Mouse (Mus musculus) stomach, embryonic 16.5 days (tissue): ENCODE measurements at regions not wholly inside any gene's neighbourhood (a gene's known extent, or its start where the extent isn't known, plus 50 kb on each side); places are given as distances from the start of the nearest gene placed in this dataset.
A peak's percentile ranks its signal among the peaks of the same experiment; 100 is the strongest.

Experiments
- ATAC-seq: fragments of 200-750 bp; cut with Nextera tagmentation; 2 replicates; pipeline ENCODE4 v1.8.0; 2017; ENCODE audit warnings: moderate number of reproducible peaks, moderate TSS enrichment; ENCODE audit not compliant: insufficient read depth, low FRiP score
- H3K27ac ChIP-seq: fragments of 300-500 bp; sonication (generic); 2 replicates; pipeline ENCODE4 v1.5.1; 2014; ENCODE audit warnings: low read length
- H3K27me3 ChIP-seq: fragments of 300-500 bp; sonication (generic); 2 replicates; pipeline ENCODE4 v1.6.1; 2014; ENCODE audit warnings: low read length, control low read depth, mixed read lengths; ENCODE audit not compliant: control insufficient read depth, insufficient read depth
- H3K36me3 ChIP-seq: fragments of 300-500 bp; sonication (generic); 2 replicates; pipeline ENCODE4 v1.6.1; 2014; ENCODE audit warnings: low read length; ENCODE audit not compliant: control insufficient read depth, insufficient read depth
- H3K4me1 ChIP-seq: fragments of 300-500 bp; sonication (generic); 2 replicates; pipeline ENCODE4 v1.6.1; 2014; ENCODE audit warnings: low read length, control low read depth, mixed read lengths; ENCODE audit not compliant: control insufficient read depth, insufficient read depth
- H3K4me2 ChIP-seq: fragments of 300-500 bp; sonication (generic); 2 replicates; pipeline ENCODE4 v1.6.1; 2014; ENCODE audit warnings: low read depth, low read length, mixed read lengths
- H3K4me3 ChIP-seq: fragments of 300-500 bp; sonication (generic); replicated peaks from 2 replicates; pipeline ENCODE4 v1.5.1; 2014; ENCODE audit warnings: mild to moderate bottlenecking, low read length
- H3K9ac ChIP-seq: fragments of 300-500 bp; sonication (generic); 2 replicates; pipeline ENCODE4 v1.6.1; 2014; ENCODE audit warnings: low read length
- H3K9me3 ChIP-seq: fragments of 300-500 bp; sonication (generic); replicated peaks from 2 replicates; pipeline ENCODE4 v1.6.1; 2016; ENCODE audit warnings: low read length, control low read depth; ENCODE audit not compliant: control insufficient read depth
- WGBS: fragments of 180-500 bp; shearing (Covaris S2); extraction: QIAGEN DNeasy Blood & Tissue Kit; methylation state at CpG from one replicate; pipeline ENCODE4 v1.1.7; 2014; 5-methylcytosine and 5-hydroxymethylcytosine counted together

DNA sequence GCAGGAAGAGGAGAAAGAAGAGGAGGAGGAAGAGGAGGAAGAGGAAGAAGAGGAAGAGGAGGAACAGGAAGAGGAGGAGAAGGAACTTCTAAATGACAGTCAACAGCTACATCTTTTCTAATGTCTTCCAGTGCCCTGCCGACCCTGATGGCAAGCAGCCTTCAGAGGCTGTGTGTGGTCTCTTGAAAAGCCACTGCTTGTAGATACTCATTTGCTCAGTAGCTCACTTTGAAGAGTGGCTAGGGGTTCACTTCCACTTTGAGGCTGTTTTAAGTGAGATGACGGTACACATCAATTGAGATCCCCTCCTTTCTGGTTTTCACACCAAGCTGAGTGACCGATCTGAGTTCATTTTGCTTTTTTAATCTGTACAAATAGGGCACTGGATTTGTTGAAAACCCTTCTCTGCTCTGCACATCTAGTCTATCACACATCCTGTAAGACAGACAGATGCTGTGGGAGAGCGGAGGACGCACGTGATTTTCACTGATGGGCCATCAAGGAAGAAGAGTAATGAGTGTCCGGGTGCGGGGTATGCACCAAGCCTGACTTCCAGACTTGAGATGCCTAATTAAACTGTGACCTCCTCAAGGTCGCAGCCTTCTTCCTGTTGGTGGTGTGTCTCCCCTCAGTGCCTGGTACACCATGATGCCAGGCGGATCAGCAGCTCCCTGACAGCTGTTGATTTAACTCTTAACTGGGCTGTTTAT, 239.0 kb downstream of the Mtx2 start:
- no peak overlapping the region for H3K4me2 ChIP-seq
- WGBS, result 37% methylated on average over 10 of the region's 10 CpGs

DNA sequence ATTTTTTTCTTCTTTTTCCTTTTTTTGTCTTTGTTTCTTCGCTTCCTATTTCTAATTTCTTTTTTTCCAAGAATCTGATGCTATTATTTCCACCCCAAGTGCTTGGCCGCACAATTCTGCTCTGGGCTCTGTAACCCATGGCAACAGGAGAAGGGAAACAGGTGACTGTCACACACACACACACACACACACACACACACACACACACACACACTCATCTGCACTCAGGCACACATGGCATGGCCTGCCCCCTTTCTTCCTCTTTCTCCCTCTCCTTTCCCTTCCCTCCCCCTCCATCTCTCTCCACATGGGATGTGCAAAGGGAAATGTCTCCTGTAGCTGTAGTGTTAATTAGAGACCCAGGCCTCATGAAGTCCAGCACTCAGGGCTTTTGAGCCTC, 239.7 kb downstream of the Mtx2 start:
- H3K36me3 ChIP-seq, result no peaks in the 10 kb centered on the region
- H3K4me3 ChIP-seq, result no peak overlapping the region
- WGBS, result 48% methylated on average over 2 of the region's 2 CpGs
- H3K27ac ChIP-seq, result no peak overlapping the region
- ATAC-seq, result no peak
- no peak overlapping the region for H3K4me2 ChIP-seq
- no peaks in the 10 kb centered on the region for H3K9me3 ChIP-seq
- H3K4me1 ChIP-seq, result 0 out of 2 replicates have a peak, but pooled peaks cover 3% of the 10 kb centered on the region
- no peak overlapping the region for H3K9ac ChIP-seq
- no peaks in the 10 kb centered on the region for H3K27me3 ChIP-seq

More for the DNA sequence above, 239.0 kb downstream of the Mtx2 start:
- H3K36me3 ChIP-seq, result no peaks in the 10 kb centered on the region
- no peak overlapping the region for H3K27ac ChIP-seq
- H3K9ac ChIP-seq, result no peak overlapping the region
- H3K9me3 ChIP-seq, result no peaks in the 10 kb centered on the region
- H3K4me3 ChIP-seq, result no peak overlapping the region
- no peaks in the 10 kb centered on the region; the same call in 1 of the 2 replicates for H3K27me3 ChIP-seq
- ATAC-seq, result no peak
- 0 out of 2 replicates have a peak, but pooled peaks cover 3% of the 10 kb centered on the region for H3K4me1 ChIP-seq

DNA sequence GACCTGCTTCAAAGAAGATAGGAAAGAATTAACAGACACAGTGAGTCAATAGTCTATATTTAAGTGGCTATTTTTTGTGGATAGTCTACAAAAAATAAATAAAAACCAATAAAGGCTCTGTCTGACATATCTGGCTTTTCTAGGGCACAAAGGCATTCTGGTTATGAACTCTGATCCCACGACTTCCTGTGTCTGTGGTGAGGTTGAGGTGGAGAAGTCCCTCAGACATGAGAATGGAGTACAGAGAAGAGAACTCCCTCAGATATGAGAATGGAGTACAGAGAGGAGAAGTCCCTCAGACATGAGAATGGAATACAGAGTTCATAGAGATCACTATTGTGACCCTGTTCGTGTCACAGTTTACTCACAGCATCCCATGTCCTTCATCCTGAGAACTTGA, 243.7 kb downstream of the Mtx2 start:
- Histone ChIP-seq H3K4me3 (no peak overlapping the region), H3K9me3 (no peaks in the 10 kb centered on the region), H3K9ac (no peak overlapping the region), H3K4me2 (no peak overlapping the region), H3K27me3 (no peaks in the 10 kb centered on the region), H3K36me3 (no peaks in the 10 kb centered on the region), H3K27ac (no peak overlapping the region), H3K4me1 (no peaks in the 10 kb centered on the region)
- 77% methylated on average over 2 of the region's 2 CpGs for WGBS
- no peak for ATAC-seq

DNA sequence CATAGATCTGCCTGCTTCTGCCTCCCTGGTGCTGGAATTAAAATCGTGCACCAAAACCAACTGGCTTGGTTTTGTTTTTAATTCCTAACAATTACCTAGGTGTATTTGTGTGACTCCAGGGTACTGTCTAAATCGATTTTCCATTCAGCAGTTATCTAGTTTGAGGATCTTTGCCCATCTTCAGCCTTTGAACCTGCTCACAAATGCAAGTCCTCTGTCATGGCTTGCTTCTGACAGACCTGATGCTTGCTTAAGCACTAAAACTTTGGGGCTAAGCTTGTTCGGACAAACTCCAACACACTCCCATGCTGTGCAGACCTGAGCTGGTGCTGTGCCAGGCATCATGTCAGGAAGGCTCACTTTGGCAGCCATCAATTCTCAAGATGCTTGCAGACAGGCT, 246.4 kb downstream of the Mtx2 start:
- Histone ChIP-seq H3K4me2 (no peak overlapping the region), H3K4me3 (no peak overlapping the region), H3K36me3 (no peaks in the 10 kb centered on the region), H3K27ac (no peak overlapping the region), H3K9ac (no peak overlapping the region), H3K4me1 (no peaks in the 10 kb centered on the region), H3K9me3 (no peaks in the 10 kb centered on the region), H3K27me3 (no peaks in the 10 kb centered on the region)
- ATAC-seq, result no peak
- 75% methylated on average over 3 of the region's 3 CpGs for WGBS

DNA sequence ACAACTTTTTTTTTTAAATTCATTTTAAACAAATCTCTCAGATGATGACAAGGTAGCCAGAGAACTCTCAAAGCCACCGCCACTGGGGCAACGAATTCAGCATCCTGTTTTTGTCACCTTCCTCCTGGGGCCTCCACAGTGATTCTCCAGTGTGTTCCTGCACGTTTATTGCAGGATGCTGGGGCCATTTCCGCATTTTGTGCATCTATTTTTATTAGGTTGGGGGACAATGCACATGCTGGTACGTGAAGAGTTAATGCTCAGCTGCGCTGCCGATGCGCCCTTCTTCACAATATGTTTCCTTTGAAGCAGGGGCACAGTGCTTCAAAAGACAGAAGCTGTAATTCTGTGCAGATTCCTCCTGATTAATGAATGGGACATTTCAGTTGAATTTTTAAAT, 246.9 kb downstream of the Mtx2 start:
- no peaks in the 10 kb centered on the region for H3K4me1 ChIP-seq
- no peak overlapping the region for H3K9ac ChIP-seq
- no peak overlapping the region for H3K4me3 ChIP-seq
- H3K9me3 ChIP-seq, result no peaks in the 10 kb centered on the region
- no peak overlapping the region for H3K4me2 ChIP-seq
- ATAC-seq, result no peak
- H3K27me3 ChIP-seq, result no peaks in the 10 kb centered on the region
- no peaks in the 10 kb centered on the region for H3K36me3 ChIP-seq
- no peak overlapping the region for H3K27ac ChIP-seq
- 43% methylated on average over 8 of the region's 8 CpGs for WGBS

DNA sequence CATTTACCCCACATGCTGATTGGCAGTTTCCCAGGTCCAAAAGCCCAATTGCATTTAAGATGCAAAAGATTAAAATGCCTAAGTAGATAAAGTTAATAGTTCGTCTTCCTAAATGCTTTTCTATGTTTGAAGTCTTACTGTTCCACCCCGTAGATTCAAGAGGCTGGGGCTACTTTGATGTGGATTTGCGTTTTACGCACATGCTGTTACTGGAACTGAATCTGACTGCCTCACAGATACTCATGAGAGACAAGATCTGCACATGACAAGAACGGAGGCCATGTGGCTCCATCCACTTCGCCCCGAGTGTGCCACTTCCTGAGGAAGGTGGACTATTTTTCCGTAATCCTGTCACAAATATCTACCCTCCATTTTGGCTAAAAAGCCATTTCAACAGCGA, 247.6 kb downstream of the Mtx2 start:
- H3K4me3 ChIP-seq, result no peak overlapping the region
- H3K4me2 ChIP-seq, result no peak overlapping the region
- no peak for ATAC-seq
- 70% methylated on average over 9 of the region's 9 CpGs for WGBS
- H3K4me1 ChIP-seq, result no peaks in the 10 kb centered on the region
- H3K27ac ChIP-seq, result no peak overlapping the region
- H3K9me3 ChIP-seq, result no peaks in the 10 kb centered on the region
- no peaks in the 10 kb centered on the region for H3K36me3 ChIP-seq
- no peaks in the 10 kb centered on the region for H3K27me3 ChIP-seq
- no peak overlapping the region for H3K9ac ChIP-seq

DNA sequence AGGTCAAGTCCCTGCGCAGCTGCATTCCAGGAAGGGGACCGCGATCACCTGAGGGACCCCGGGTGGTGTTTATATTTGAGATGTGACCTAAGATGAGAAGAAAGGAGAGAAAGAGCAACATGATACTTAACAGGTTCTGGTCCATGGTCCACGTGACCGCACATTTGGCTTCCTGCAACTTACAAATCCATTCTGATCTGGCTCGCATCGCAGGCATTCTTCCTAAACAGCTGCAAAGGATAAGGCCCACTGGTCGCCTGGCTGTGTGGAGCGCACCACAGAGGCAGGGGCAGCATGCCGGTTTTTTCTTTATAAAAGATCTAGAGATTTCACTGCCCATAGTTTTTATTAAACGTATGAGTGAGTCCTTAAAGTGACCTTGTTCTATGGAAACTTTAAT, 261.6 kb downstream of the Mtx2 start:
- Histone ChIP-seq H3K27me3 (no peaks in the 10 kb centered on the region), H3K27ac (no peak overlapping the region), H3K4me3 (no peak overlapping the region), H3K9ac (no peak overlapping the region), H3K4me1 (no peaks in the 10 kb centered on the region), H3K36me3 (no peaks in the 10 kb centered on the region), H3K9me3 (no peaks in the 10 kb centered on the region), H3K4me2 (no peak overlapping the region)
- WGBS, result 29% methylated on average over 12 of the region's 12 CpGs
- no peak for ATAC-seq

DNA sequence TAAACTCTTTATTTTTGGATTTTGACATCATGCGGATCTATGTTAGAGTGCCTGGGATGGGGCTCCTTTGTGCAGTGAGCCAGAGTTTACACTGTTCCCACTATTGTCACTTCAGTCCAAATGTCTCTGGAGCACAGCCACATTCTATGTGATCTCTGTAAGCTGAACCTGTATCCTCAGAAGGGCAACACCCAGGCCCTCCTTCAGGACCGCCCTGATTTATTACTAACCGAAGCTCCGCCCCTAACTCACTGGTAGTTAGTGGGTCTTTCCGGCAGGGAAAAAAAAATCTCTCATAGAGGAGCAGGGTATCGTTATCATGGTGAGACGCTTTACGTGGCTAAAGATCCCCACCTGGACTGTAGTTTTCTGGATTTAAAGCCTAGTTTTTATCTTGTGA, 263.6 kb downstream of the Mtx2 start:
- no peaks in the 10 kb centered on the region for H3K27me3 ChIP-seq
- no peaks in the 10 kb centered on the region for H3K36me3 ChIP-seq
- H3K9me3 ChIP-seq, result no peaks in the 10 kb centered on the region
- H3K4me3 ChIP-seq, result no peak overlapping the region
- H3K9ac ChIP-seq, result no peak overlapping the region
- WGBS, result 38% methylated on average over 8 of the region's 8 CpGs
- H3K27ac ChIP-seq, result no peak overlapping the region
- H3K4me1 ChIP-seq, result no peaks in the 10 kb centered on the region
- 0 out of 2 replicates have a peak, but pooled peaks have one; percentile 17 for ATAC-seq
- no peak overlapping the region for H3K4me2 ChIP-seq

DNA sequence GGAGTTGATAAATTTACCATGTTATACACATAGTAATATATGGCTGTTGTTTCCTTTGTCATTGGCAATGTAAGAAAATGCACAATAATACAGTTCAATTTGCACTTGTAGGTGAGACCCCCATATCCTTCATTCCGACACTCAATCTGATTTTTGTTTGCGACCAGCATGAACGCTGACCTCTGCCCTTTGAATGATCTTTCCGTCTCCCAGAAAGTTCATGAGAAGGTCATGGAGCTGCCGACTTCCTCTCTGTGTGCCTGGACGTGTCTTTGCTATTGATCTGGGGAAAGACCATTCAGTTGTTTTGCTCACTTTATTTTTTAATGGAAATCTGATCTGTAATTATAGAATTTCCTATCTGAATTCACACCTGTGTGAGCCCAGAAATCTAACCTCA, 264.0 kb downstream of the Mtx2 start:
- no peak for ATAC-seq
- WGBS, result 20% methylated on average over 6 of the region's 6 CpGs

More for the DNA sequence above, 264.0 kb downstream of the Mtx2 start:
- H3K36me3 ChIP-seq, result no peaks in the 10 kb centered on the region
- H3K27me3 ChIP-seq, result no peaks in the 10 kb centered on the region
- H3K27ac ChIP-seq, result no peak overlapping the region
- H3K4me3 ChIP-seq, result no peak overlapping the region
- H3K9me3 ChIP-seq, result no peaks in the 10 kb centered on the region
- H3K9ac ChIP-seq, result no peak overlapping the region
- H3K4me2 ChIP-seq, result no peak overlapping the region
- H3K4me1 ChIP-seq, result no peaks in the 10 kb centered on the region
